Mouse (Mus musculus) left cerebral cortex, postnatal 10 days (tissue): Measurements from ENCODE around the gene Defb9. TPM values are rescaled to one million over a fixed set of nuclear protein-coding genes. Genes with fewer than 3 reads are reported as not detected.
"Not testable (repeated sequence)": the region's sequence is repeated elsewhere in the genome, so short reads cannot be mapped to it uniquely, and the experiment has no call there.

Experiments
- DNase-seq, 2 experiments: peaks; one replicate each; pipeline ENCODE4 v3.0.0; 2021 to 2022; ENCODE audit warnings: low spot score in 2 of 2, mixed read lengths in 1 of 2; ENCODE audit errors: extremely low spot score in 1 of 2
- intact Hi-C: fragments of 180-260 bp; cut with DNase I; formaldehyde crosslinking; loops from one replicate; pipeline ENCODE4 v1.15.1; 2025
- total RNA-seq, 2 experiments: library from RNA; stranded (reverse); gene quantifications; 2 replicates each; pipeline ENCODE4 v1.2.3; 2021

Defb9 gene
- not detected for total RNA-seq

GRCm38 (mm10) chr8:21885321-21885720 is at the start of gene Defb9:
Gene Defb9 (minus strand): TSS chr8:21885421.
- intact Hi-C loops, DNase-seq: not testable (repeated sequence)

GRCm38 (mm10) chr8:21932610-21933009 is 47.4 kb upstream of the Defb9 start, which contains the start of gene Defb15:
Gene Defb15 (minus strand): TSS chr8:21932710.
- no peak for DNase-seq
- intact Hi-C loops: no loop called here

- DNase-seq, intact Hi-C loops: not testable (repeated sequence)
Measured at GRCm38 (mm10) chr8:21930754-21931153, 45.5 kb upstream of the Defb9 start.

DNA sequence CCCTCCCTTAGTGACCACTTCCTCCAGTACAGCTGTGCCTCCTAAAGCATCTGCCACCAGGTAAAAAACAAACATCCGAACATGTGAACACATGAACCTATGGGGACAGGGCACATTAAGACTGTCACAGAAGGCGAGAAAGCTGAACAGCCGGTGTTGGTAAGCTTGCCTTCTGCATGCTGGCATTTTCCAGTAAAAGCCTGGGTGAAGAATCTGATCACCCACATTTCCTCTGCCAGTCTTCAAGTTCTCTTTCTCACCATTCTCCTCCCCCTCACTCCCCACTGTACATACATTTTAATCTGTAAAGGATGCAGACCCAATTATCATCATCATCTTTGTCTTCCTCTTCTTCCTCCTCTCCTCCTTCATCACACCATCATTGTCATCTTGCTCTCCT is 30.4 kb upstream of the Defb9 start:
- intact Hi-C loops: no loop called here

GRCm38 (mm10) chr8:21912554-21912953 is 27.3 kb upstream of the Defb9 start:
- intact Hi-C loops: no loop called here
- no peak for DNase-seq

More for the DNA sequence above, 30.4 kb upstream of the Defb9 start:
- no peak for DNase-seq

- no peak for DNase-seq
- intact Hi-C loops: no loop called here
Measured at GRCm38 (mm10) chr8:21911931-21912330, 26.7 kb upstream of the Defb9 start.

DNA sequence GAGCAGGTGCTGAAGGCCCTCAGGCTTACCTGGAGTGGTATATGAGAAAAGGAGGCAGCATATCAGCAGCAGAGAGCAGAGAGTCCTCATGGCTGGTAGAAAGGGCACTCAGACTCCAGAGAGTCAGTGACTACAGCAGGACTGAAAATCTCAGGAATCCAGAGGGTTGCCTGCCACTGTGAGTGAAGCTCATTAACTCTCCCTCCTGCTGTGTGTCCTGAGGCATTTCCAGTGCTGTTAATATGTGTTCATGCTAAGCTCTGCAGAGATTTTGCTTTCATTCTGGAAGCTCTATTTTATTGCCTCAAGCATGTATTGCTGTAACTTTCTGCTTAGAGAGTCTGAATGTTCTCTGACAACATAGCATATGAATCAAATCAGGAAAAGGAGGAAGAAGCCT is 21.1 kb upstream of the Defb9 start, which contains the start of gene Defb11:
Gene Defb11, minus strand, starts transcription at position 123 of the 400 bp plus-strand sequence.
- intact Hi-C loops, DNase-seq: not testable (repeated sequence)

DNA sequence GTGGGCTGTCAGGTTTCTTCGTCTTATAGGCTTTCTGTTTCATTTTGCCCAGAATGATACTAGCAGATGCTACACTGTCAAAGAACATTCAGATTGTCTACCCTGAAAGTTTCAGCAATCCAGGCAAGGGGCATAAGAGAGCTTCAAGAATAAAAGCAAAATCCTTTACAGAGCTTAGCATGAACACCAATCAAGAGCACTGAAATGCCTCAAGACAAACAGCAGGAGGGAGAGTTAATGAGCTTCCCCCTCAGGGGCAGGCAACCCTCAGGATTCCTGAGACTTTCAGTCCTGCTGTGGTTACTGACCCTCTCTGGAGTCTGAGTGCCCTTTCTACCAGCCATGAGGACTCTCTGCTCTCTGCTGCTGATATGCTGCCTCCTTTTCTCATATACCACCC is 26.6 kb downstream of the Defb9 start, which contains the start of gene Defb10:
Gene Defb10, plus strand, starts transcription at position 316 of the 400 bp plus-strand sequence.
- intact Hi-C loops, DNase-seq: not testable (repeated sequence)

Other genes starting within 250 kb of the Defb9 start
- gene Defa17, start 229.6 kb downstream of the Defb9 start, total RNA-seq: not detected
- gene Defa34, start 219.6 kb downstream of the Defb9 start, total RNA-seq: not detected
- not detected for gene AY761184, start 181.8 kb downstream of the Defb9 start, total RNA-seq
- not detected for gene Defa24, start 150.9 kb downstream of the Defb9 start, total RNA-seq
- gene Defb50, start 61.9 kb downstream of the Defb9 start, total RNA-seq: not detected
- gene Defb2, start 45.5 kb downstream of the Defb9 start, total RNA-seq: not detected
- gene Defb10, start 26.5 kb downstream of the Defb9 start, total RNA-seq: not detected
- gene Defb11, start 21.0 kb upstream of the Defb9 start, total RNA-seq: not detected
- not detected for gene Defb15, start 47.3 kb upstream of the Defb9 start, total RNA-seq
- not detected for gene Defb35, start 52.9 kb upstream of the Defb9 start, total RNA-seq
- not detected for gene Defb13, start 61.3 kb upstream of the Defb9 start, total RNA-seq
- gene Fam90a1a, start 73.3 kb upstream of the Defb9 start, total RNA-seq: not detected
- gene Ccdc70, start 84.4 kb upstream of the Defb9 start, total RNA-seq: not detected
- gene Atp7b, start 174.9 kb upstream of the Defb9 start, total RNA-seq: 1 to 10 TPM; 2.6 to 3.1 TPM
- 10 to 100 TPM; 27.1 to 30.1 TPM for gene Alg11, start 175.3 kb upstream of the Defb9 start, total RNA-seq
- under 1 TPM in 1 of 2 experiments, not detected in 1; 0.66 TPM for gene Nek5, start 239.6 kb upstream of the Defb9 start, total RNA-seq